Mouse (Mus musculus): ENCODE results near the gene Kcnd3.

DNA sequence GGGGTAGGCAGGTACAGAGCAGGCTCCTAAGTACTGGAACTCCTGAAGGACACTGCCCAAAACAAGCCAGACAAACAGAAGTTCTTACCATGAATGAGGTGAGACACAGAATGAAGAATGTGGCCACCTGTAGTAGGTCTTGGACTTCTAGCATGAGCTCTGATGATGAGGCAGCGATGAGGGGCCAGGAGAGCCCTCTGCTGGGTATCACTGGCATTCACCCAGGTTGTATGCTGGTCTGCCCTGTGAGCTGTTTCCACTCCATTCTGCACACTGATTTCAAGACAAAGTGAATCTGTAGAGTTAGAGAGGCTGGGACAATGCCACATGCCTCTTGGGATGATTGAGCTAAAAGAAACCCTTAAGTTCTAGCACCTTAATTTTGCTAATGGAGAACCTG is 63.5 kb downstream of the Kcnd3 start:
- TF ChIP-seq POLR2A (IDR thresholded peaks at IDR 0.05; ENCODE audit: control insufficient read depth, extremely low read depth, insufficient read depth, low read length, poor library complexity) (no peak), CTCF (IDR thresholded peaks at IDR 0.05; ENCODE audit: borderline replicate concordance, control insufficient read depth, extremely low read depth, insufficient read depth, low read length, poor library complexity) (no peak)

All from thymus, adult 2 months (tissue).